Mouse (Mus musculus): ENCODE data around the gene Zfp36l2. TPM values are rescaled to one million over a fixed set of nuclear protein-coding genes. Genes with fewer than 3 reads are reported as not detected.
A peak's percentile ranks its signal among the peaks of the same experiment; 100 is the strongest.

The Zfp36l2 gene
- polyA plus RNA-seq, 1 experiment from 2014 or later, result 4.8 TPM

DNA sequence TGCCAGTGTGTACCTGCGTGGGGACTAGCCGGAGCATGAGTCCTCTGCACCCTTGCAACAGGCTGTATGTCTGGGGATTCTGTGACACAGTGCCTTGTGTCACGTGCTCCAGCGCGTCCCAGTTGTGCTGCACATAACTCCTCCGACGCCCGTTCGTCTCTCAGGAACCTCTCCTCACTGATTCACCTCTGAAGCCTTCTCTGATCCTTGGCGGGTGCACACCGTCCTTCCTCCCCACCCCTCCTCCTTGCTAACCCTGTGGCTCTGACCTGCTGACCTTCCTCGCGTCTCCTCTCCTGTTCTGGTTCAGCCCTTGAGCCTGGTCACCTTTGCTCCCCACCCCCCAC lies 31.5 kb downstream of the Zfp36l2 start:
- ATAC-seq (ENCODE audit: low FRiP score), result no peak
- peaks cover 16% of the 10 kb centered on the region for H3K27me3 ChIP-seq (replicated peaks)
- 34% methylated on average over 13 of the region's 13 CpGs for WGBS

GRCm38 (mm10) chr17:84155516-84156226 lies 32.1 kb downstream of the Zfp36l2 start:
- Histone ChIP-seq H3K4me2 (no peak overlapping the region), H3K4me1 (peaks cover 8% of the 10 kb centered on the region), H3K9me3 (replicated peaks) (no peaks in the 10 kb centered on the region), H3K9ac (replicated peaks) (no peak overlapping the region), H3K27ac (replicated peaks) (no peak overlapping the region), H3K36me3 (no peaks in the 10 kb centered on the region), H3K27me3 (replicated peaks) (peaks cover 16% of the 10 kb centered on the region), H3K4me3 (replicated peaks) (no peak overlapping the region)
- 70% methylated on average over 8 of the region's 8 CpGs for WGBS
- ATAC-seq (ENCODE audit: low FRiP score), result no peak

More for the DNA sequence above, 31.5 kb downstream of the Zfp36l2 start:
- H3K4me3 ChIP-seq (replicated peaks), result no peak overlapping the region
- no peak overlapping the region for H3K4me2 ChIP-seq
- H3K9me3 ChIP-seq (replicated peaks), result no peaks in the 10 kb centered on the region
- peaks cover 10% of the 10 kb centered on the region for H3K4me1 ChIP-seq
- H3K27ac ChIP-seq (replicated peaks), result no peak overlapping the region
- H3K36me3 ChIP-seq, result no peaks in the 10 kb centered on the region
- H3K9ac ChIP-seq (replicated peaks), result no peak overlapping the region

DNA sequence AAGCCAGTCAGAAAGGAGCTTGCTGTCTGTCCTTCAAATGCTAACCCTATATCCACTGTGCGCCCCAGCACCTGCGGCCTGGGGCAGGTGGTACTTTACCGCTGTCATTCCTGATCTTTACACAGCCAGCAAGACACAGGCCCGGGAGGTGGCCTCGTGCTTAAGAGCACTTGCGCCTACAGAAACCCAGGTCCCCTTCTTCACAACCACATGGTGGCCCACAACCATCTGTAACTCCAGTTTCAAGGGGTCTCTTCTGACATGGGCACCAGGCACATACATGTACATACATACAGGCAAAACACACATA lies 32.8 kb downstream of the Zfp36l2 start:
- no peak overlapping the region for H3K4me2 ChIP-seq
- peaks cover 16% of the 10 kb centered on the region for H3K27me3 ChIP-seq (replicated peaks)
- H3K27ac ChIP-seq (replicated peaks), result no peak overlapping the region
- H3K4me1 ChIP-seq, result peaks cover 8% of the 10 kb centered on the region
- no peak overlapping the region for H3K4me3 ChIP-seq (replicated peaks)
- WGBS, result 93% methylated on average over 6 of the region's 6 CpGs
- ATAC-seq (ENCODE audit: low FRiP score), result no peak
- no peaks in the 10 kb centered on the region for H3K36me3 ChIP-seq
- no peak overlapping the region for H3K9ac ChIP-seq (replicated peaks)
- no peaks in the 10 kb centered on the region for H3K9me3 ChIP-seq (replicated peaks)

DNA sequence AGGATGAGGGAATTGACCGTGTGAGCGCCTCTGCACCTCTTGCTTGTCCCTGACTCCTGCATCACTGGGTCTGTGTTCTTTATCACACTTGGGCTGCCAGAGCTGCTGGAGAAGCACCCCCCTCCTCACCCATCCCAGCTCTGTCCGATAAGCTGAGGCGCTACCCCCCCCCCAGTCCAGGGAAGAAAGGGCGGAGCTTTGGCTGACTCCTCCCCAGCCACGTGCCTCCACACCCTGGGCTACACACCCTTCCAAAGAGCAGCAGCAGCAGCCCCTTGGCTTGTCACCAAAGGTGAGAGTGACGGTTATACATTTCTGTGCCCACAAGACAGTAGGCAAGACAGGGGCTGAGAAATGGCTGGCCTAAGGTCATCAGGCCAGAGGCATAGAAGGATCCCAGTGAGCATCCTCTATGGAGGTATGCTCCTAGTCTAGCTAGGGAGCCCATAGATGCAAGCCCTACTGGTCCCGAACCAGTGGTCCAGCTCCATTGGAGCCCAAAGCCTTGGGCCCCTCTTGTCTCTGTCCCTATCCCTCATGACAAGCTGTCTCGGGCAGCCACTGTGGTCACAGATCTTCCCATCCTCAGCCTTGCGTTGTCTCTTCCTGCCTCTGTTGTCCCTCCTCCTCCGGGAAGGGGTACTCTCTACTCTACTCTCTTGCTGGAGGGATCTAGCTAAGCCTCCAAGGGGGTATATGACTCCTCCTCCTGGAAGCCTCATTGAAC lies 33.3 kb downstream of the Zfp36l2 start:
- H3K4me1 ChIP-seq, result peaks cover 10% of the 10 kb centered on the region
- no peaks in the 10 kb centered on the region for H3K9me3 ChIP-seq (replicated peaks)
- H3K4me2 ChIP-seq, result no peak overlapping the region
- no peak for ATAC-seq (ENCODE audit: low FRiP score)
- H3K27me3 ChIP-seq (replicated peaks), result peaks cover 16% of the 10 kb centered on the region
- H3K27ac ChIP-seq (replicated peaks), result no peak overlapping the region
- no peak overlapping the region for H3K4me3 ChIP-seq (replicated peaks)
- H3K36me3 ChIP-seq, result no peaks in the 10 kb centered on the region
- no peak overlapping the region for H3K9ac ChIP-seq (replicated peaks)
- 85% methylated on average over 11 of the region's 11 CpGs for WGBS

DNA sequence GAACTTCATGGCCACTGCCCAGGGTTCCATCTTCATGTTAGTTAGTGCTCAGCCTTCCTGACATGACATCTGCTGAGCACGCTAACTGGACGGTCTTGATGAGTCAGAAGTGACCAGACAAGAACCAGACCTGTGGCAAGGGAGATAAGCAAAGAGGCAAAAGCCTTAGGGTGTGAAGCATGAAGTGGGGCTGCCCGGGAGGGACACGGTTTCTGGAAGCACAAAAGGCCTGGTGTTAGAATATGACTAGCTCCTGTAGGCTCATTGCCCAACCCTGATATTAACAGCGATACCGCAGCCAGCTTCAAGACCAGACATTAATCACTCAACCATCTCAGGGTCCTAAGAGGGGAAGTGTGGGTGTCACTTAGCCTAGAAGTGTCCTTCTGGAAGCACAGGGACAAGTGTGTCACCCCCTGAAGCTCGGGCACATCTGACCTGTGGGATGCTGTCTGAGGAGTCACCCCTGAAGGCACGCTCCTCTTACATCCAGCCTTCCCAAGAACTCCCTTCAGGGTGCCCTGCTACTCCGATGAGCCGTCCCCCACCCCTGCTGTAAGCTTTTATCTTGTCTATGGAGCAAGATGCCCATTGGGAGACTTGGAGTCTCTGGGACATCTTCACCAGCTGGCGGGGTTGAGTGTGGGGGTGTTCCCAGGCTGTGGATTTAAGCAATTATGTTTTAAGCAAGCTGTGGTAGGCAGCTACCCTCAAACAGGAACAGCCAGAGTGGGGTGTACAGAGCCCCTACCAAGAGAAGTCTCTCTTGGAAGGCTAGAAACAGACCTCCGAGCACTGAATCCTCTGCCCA lies 34.6 kb downstream of the Zfp36l2 start:
- H3K4me1 ChIP-seq, result peaks cover 15% of the 10 kb centered on the region
- H3K4me3 ChIP-seq (replicated peaks), result no peak overlapping the region
- H3K27ac ChIP-seq (replicated peaks), result no peak overlapping the region
- no peak overlapping the region for H3K9ac ChIP-seq (replicated peaks)
- H3K4me2 ChIP-seq, result no peak overlapping the region
- WGBS, result 71% methylated on average over 12 of the region's 12 CpGs
- H3K36me3 ChIP-seq, result no peaks in the 10 kb centered on the region
- no peak for ATAC-seq (ENCODE audit: low FRiP score)
- no peaks in the 10 kb centered on the region for H3K9me3 ChIP-seq (replicated peaks)
- H3K27me3 ChIP-seq (replicated peaks), result peaks cover 16% of the 10 kb centered on the region

DNA sequence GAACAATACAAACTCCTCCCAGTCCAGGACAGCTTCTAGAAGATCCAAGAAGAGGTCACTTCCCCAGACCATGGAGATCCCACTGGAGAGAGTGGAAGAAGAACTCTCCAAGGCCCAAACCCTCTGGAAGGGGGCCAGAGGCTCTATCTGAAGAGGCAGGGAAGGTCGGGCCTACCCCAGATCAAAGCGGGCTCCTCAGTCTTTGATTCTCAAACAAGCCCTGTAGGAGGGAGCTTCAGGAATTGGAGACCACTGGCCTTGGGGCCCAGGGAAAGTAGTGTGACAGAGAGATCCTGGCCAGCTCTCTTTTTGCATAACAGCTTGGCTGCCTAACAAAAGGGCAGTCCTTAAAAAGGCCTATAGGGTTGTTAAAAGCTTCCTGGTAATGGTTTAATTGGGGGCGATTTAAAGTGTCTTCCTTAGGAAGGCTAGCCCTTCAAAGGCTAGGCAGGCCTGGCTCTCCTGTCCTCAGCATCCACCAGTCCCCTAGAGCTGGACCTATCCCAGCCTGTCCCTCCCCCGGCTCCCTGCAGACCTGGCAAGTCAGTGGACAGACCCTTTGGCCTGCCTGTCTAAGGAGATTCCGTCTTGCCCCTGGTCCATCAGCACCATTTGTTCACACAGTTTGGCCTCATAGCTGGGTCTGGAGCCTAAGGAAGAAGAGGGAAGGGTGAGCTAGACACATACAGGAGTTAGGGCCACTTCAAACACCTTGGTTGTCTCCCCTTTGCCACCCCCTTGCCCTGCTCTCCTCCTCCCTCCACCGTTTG lies 35.4 kb downstream of the Zfp36l2 start:
- 21% methylated on average over 6 of the region's 6 CpGs for WGBS
- Histone ChIP-seq H3K27ac (replicated peaks) (no peak overlapping the region), H3K27me3 (replicated peaks) (peaks cover 9% of the 10 kb centered on the region), H3K36me3 (no peaks in the 10 kb centered on the region), H3K4me2 (no peak overlapping the region), H3K4me3 (replicated peaks) (no peak overlapping the region), H3K9me3 (replicated peaks) (no peaks in the 10 kb centered on the region), H3K4me1 (peaks cover 15% of the 10 kb centered on the region), H3K9ac (replicated peaks) (no peak overlapping the region)
- ATAC-seq (ENCODE audit: low FRiP score), result no peak

GRCm38 (mm10) chr17:84151306-84151705 lies 36.4 kb downstream of the Zfp36l2 start:
- Histone ChIP-seq H3K27ac (replicated peaks) (no peak overlapping the region), H3K4me3 (replicated peaks) (no peak overlapping the region), H3K27me3 (replicated peaks) (no peaks in the 10 kb centered on the region; the same call in 1 of the 2 replicates), H3K36me3 (no peaks in the 10 kb centered on the region), H3K9me3 (replicated peaks) (no peaks in the 10 kb centered on the region), H3K9ac (replicated peaks) (no peak overlapping the region), H3K4me1 (peaks cover 13% of the 10 kb centered on the region), H3K4me2 (no peak overlapping the region)
- WGBS, result 56% methylated on average over 6 of the region's 6 CpGs
- no peak for ATAC-seq (ENCODE audit: low FRiP score)

DNA sequence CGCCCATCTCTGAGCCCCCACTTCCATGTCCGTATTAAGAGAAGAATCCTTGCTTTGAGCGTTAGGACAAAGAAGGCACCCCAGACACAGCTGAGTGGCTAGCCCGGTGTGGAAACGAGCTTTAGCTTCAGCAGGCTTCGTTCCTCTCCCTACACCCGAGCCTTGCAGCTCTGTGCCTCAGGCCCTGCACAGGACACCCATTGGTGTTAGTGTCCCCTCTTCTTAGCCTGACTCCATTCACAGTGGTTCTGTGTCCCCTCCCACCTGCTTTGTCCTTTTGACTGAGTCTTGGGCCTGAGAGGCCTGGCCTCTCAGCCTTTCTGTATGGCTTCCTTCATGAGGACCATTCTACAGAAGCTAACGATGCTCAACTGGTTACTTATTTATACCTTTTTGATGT lies 37.5 kb downstream of the Zfp36l2 start:
- H3K27me3 ChIP-seq (replicated peaks), result no peaks in the 10 kb centered on the region
- ATAC-seq (ENCODE audit: low FRiP score), result no peak
- no peak overlapping the region for H3K27ac ChIP-seq (replicated peaks)
- WGBS, result 59% methylated on average over 8 of the region's 8 CpGs
- H3K36me3 ChIP-seq, result no peaks in the 10 kb centered on the region
- no peak overlapping the region for H3K4me3 ChIP-seq (replicated peaks)
- H3K4me2 ChIP-seq, result no peak overlapping the region
- no peaks in the 10 kb centered on the region for H3K9me3 ChIP-seq (replicated peaks)
- no peak overlapping the region for H3K9ac ChIP-seq (replicated peaks)
- H3K4me1 ChIP-seq, result peaks cover 12% of the 10 kb centered on the region

DNA sequence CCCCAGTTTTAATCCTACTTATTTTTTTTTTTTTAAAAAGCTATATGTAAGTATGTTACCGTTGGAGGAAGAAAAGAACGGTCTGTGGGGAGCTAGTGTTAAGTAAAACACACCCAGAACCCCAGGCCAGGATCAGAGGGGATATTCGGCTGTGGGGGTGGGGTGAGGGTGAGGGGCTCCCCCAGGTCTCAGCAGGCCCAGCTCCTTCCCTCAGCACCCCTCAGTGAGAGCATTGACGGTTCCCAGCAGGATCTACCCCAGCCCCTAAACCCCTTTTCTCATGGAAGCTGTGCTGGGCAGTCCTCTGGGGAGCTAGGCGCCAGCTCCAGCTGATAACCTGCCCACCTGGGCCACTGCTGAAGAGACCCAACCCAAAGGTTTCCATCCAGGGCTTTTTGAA lies 38.2 kb downstream of the Zfp36l2 start:
- H3K4me2 ChIP-seq, result no peak overlapping the region
- no peaks in the 10 kb centered on the region for H3K36me3 ChIP-seq
- WGBS, result 49% methylated on average over 5 of the region's 5 CpGs
- H3K4me1 ChIP-seq, result peaks cover 12% of the 10 kb centered on the region
- no peaks in the 10 kb centered on the region for H3K27me3 ChIP-seq (replicated peaks)
- H3K4me3 ChIP-seq (replicated peaks), result no peak overlapping the region
- no peaks in the 10 kb centered on the region for H3K9me3 ChIP-seq (replicated peaks)
- no peak overlapping the region for H3K27ac ChIP-seq (replicated peaks)
- H3K9ac ChIP-seq (replicated peaks), result no peak overlapping the region
- no peak for ATAC-seq (ENCODE audit: low FRiP score)

DNA sequence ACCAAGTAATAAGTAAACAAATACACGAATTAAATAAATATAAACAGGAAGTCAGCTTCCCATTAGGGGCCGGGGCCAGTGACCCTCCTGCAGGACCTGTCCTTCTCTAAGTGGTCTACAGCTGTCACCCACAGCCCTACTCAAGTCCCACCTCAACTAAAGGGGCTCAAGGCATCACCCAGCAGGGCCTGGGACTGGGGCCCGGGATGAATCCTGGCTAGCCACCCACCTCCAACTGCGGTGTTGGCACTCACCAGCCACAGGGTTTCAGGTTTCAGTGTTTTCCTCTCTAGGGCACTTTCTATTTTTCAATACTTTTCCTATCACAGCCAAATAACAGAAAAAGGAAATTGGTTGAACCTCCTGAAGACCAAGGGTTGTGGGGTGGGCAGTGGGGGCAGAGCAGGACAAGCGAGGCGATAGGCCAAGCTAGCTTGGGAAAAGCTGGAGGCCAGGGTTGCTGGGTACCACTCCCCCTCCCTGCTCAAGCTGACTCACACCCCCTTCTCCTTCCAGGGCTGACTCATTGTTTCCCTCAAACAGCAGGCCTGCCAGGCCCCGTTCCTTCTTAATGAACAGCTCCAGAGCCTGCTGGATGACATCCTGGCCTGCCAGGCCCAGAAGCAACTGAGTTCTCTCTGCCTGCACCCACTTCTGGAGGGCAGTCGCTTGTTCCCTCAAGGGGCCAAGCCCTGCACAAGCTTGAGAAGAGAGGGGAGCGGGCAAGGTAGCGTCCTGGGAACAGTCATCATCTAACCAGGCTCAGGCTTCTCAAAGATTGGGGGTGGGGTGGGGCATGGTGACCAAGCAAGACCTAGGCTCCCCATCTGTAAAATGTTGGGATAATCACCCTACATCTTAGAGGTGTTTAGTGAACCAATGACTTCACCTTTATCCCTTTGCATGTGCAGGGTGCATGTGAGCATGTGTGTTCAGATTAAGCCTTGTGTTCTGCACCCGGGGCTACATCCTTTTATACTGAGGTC lies 39.0 kb downstream of the Zfp36l2 start:
- Histone ChIP-seq H3K9me3 (replicated peaks) (no peaks in the 10 kb centered on the region), H3K27ac (replicated peaks) (0 out of 2 replicates have a peak overlapping the region, but pooled peaks have one; percentile 11), H3K4me1 (peaks cover 12% of the 10 kb centered on the region), H3K4me3 (replicated peaks) (no peak overlapping the region), H3K9ac (replicated peaks) (no peak overlapping the region), H3K36me3 (no peaks in the 10 kb centered on the region), H3K27me3 (replicated peaks) (no peaks in the 10 kb centered on the region), H3K4me2 (no peak overlapping the region)
- WGBS, result 47% methylated on average over 11 of the region's 11 CpGs
- ATAC-seq (ENCODE audit: low FRiP score), result peak; percentile 53; the same call in 1 of the 2 replicates
